Mouse (Mus musculus): Measurements from ENCODE around the gene Spice1.

DNA sequence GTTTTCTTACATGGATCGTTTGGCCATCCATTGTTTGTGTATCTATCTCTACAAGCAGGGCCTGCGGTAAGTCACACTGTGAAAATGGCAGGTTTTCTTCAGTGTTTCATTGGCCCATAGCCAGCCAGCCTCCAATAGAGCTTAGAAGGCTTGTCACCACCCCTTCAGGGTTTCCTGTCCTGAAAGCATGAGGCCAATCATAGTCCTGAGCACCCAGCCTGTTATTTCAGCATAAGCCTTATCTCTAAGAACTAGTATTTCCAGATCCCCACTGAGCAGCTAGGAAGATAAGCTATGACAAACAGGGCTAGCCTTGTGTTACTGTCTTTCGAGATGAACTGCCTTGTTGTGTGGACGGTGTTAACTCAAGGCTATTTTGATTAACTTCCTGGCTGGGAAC, 33.5 kb upstream of the Spice1 start:
- TF ChIP-seq CTCF (IDR thresholded peaks at IDR 0.05; ENCODE audit: low read depth) (no peak), EP300 (optimal IDR thresholded peaks at IDR 0.05) (no peak)

Data from stomach, postnatal 0 days (tissue).